Mouse (Mus musculus): ENCODE data around the gene Als2cl. TPM values are rescaled to one million over a fixed set of nuclear protein-coding genes. Genes with fewer than 3 reads are reported as not detected.

Als2cl gene
- polyA plus RNA-seq, 1 experiment from 2014 or later: 2.2 TPM

DNA sequence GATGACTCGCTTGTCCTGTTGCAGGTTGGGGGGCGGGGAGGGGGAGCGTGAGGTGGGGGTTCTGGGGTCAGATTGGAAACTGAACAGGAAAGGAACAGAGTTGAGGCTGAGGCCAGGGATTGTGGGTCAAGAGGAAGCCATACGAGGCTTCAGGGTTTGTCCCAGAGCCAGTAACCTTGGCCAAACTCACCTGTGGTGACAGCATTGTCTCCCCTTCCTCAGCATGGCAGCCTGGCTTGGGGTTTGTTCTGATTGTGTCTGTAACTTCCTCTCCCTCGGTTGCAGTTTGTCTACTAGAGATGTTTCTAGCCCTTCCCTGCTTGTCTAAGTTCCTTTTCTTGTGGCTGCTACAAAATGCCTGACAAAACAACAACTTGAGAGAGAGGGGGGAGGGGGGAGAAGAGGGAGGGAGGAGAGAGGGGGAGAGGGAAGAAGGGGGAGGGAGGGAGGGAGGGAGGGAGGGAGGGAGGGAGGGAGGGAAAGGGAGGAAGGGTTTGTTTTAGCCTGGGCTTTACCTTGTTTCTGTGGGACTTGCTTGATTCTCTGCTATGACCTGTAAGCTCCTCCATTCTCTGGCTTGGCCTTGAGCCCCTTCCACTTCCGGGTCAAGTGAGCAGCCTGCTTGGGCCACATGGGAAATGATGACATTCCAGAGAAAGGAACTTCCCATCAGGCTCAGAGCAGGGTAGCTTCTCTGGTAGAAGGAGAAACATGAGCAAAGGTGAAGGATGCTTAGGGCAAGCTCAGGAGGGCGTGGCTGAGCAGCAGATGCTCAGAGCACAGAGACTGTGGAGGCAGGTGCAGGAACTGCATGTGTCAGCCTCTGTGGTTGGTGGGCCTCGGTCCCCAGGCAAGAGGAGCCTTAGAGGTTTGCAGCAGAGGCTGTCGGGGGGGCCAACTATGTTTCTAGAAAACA lies 8.0 kb downstream of the Als2cl start:
- H3K4me3 ChIP-seq: no peak overlapping the region
- H3K4me1 ChIP-seq (replicated peaks): no peaks in the 10 kb centered on the region
- H3K36me3 ChIP-seq: no peaks in the 10 kb centered on the region
- no peak overlapping the region for H3K4me2 ChIP-seq
- H3K27ac ChIP-seq (replicated peaks): no peak overlapping the region
- WGBS: 65% methylated on average over 9 of the region's 9 CpGs
- no peak for ATAC-seq (ENCODE audit: low FRiP score, low read depth)
- H3K9me3 ChIP-seq: no peaks in the 10 kb centered on the region
- no peaks in the 10 kb centered on the region for H3K27me3 ChIP-seq
- H3K9ac ChIP-seq: no peak overlapping the region

DNA sequence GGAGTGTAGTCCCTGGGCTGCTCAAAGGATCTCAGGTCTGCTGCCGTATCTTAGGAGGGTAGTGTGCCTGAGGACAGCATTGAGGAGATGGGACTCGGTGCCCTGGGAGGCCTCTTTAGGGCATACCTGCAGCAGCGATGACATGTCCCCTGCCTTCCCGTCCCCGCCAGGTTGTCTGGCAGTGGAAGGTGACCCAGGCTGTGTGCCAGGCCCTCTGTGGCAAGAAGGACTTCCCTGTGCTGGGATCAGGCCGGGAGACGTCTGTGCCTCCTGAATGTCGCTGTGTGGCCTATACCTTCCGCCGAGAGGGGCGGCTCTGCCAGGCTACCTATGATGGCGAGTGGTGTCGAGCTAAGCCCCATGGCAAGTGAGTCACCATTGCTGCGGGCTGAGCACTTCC lies 9.3 kb downstream of the Als2cl start:
- H3K9me3 ChIP-seq: no peaks in the 10 kb centered on the region
- no peaks in the 10 kb centered on the region for H3K36me3 ChIP-seq
- no peaks in the 10 kb centered on the region for H3K27me3 ChIP-seq
- H3K4me2 ChIP-seq: no peak overlapping the region
- H3K4me1 ChIP-seq (replicated peaks): no peaks in the 10 kb centered on the region
- no peak overlapping the region for H3K4me3 ChIP-seq
- 89% methylated on average over 14 of the region's 14 CpGs for WGBS
- no peak overlapping the region for H3K27ac ChIP-seq (replicated peaks)
- H3K9ac ChIP-seq: no peak overlapping the region
- ATAC-seq (ENCODE audit: low FRiP score, low read depth): no peak

DNA sequence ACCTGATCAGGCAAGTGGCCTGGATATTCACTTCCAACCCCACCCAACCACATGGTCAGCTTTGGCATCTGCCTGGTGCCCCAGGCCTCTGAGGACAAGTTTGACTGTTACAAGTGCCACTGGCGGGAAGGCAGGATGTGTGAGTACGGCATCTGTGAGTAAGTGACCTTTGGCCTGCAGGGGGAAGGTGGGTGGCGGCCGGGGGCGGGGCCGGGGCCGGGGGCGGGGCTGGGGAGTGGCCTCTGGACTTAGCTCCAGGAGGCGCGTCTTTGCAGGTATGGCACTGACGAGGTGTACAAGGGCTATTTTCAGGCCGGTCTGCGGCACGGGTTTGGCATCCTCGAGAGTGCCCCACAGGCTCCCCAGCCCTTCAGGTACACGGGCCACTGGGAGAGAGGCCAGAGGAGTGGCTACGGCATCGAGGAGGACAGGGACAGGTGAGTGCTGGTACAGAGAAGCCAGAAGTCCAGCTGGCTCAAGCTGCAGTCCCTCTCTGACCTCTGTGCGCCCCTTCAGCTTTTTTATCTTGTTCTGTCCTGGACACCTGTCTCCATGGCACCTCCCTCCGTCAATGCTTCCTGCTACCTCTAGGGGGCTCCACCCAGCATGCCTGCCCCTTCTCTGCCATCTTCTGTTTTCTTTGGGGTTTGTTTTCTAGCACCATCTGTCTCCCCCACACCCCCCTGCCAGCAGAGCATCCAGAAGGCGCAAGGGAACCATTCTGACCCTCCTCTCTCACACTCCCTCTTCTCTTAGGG lies 10.5 kb downstream of the Als2cl start:
- Histone ChIP-seq H3K27me3 (no peaks in the 10 kb centered on the region), H3K4me1 (replicated peaks) (no peaks in the 10 kb centered on the region), H3K9me3 (no peaks in the 10 kb centered on the region), H3K9ac (no peak overlapping the region), H3K27ac (replicated peaks) (no peak overlapping the region), H3K4me3 (no peak overlapping the region), H3K36me3 (no peaks in the 10 kb centered on the region), H3K4me2 (no peak overlapping the region)
- WGBS: 19% methylated on average over 21 of the region's 21 CpGs
- ATAC-seq (ENCODE audit: low FRiP score, low read depth): no peak

DNA sequence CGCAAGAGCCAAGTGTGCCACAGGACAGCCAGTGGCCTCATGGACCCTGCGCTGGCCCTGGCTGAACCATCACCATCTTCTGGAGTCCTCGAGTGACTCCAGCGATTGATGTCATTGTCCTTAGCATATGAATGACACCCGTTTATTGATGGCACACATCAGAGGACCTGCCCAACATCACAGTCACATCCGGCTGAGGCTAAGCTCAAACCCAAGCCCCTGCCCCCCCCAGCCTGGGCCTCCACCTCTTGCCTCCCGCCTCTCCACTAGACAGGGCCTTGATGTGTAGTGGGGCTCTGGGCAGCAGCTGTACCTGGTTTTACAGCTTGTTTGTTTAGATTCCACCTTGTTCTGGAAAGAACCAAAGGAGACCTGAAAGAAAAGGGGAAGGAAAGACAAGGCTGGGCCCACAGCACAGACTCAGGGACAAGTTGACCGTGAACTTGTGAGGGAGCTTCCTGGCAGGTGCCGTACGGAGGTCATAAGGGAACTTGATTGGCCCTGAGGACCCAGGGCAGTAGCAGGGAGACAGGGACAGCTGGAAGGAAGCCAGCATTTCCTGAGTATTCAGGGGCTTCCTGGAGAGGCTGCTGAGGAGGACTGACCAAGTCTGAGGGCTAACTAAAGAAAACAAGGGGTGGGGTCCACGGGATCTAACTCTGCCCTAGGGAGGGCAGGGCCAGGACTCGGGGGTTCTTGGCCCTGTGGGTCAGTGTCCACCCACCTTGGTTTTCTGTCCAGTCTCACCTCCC lies 11.6 kb downstream of the Als2cl start:
- H3K4me3 ChIP-seq: no peak overlapping the region
- H3K9me3 ChIP-seq: no peaks in the 10 kb centered on the region
- H3K27me3 ChIP-seq: no peaks in the 10 kb centered on the region
- WGBS: 88% methylated on average over 12 of the region's 12 CpGs
- no peak for ATAC-seq (ENCODE audit: low FRiP score, low read depth)
- H3K4me1 ChIP-seq (replicated peaks): 0 out of 2 replicates have a peak, but pooled peaks cover 5% of the 10 kb centered on the region
- H3K36me3 ChIP-seq: no peaks in the 10 kb centered on the region
- H3K4me2 ChIP-seq: no peak overlapping the region
- no peak overlapping the region for H3K27ac ChIP-seq (replicated peaks)
- no peak overlapping the region for H3K9ac ChIP-seq

DNA sequence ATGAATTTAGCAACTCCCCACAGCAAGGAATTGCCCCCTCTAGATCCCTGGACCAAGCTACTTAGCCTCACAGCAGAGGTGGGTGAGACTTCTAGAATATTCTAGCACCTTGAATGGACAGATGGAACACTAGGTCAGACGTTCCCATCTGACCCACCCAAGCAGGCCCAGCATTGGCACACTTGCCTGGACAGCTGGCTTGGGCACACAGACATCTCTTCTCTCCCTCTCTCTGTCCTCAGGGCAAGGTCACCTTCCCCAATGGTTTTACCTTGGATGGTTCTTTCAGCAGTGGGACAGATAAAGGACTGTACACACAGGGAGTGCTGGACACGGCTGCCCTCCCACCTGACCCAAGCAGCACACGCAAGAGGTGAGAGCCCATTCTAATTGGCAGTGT lies 12.9 kb downstream of the Als2cl start:
- H3K4me2 ChIP-seq: no peak overlapping the region

DNA sequence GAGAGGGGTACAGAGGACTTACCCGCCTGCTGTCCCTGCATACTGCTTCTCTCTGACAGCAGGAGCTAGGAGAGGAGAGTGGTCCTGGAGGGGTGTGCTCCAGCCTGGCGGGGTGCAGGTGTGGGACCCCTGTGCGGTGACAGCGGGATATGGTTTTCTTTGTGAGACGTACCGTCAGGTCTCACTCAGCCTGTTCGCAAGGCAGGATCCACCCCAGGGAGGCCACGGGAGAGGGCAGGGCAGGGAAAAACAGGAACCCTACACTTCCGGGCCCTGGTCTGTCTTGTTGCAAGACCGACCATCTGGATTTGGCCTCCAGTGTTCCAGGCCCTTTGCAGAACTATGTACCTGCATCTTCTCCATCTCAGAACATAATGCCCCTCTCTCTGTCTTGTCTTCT lies 13.8 kb downstream of the Als2cl start:
- H3K4me1 ChIP-seq (replicated peaks): 0 out of 2 replicates have a peak, but pooled peaks cover 8% of the 10 kb centered on the region
- no peak for ATAC-seq (ENCODE audit: low FRiP score, low read depth)
- no peaks in the 10 kb centered on the region for H3K27me3 ChIP-seq
- no peaks in the 10 kb centered on the region for H3K9me3 ChIP-seq
- no peak overlapping the region for H3K4me2 ChIP-seq
- no peak overlapping the region for H3K27ac ChIP-seq (replicated peaks)
- WGBS: 66% methylated on average over 10 of the region's 10 CpGs
- no peak overlapping the region for H3K4me3 ChIP-seq
- H3K9ac ChIP-seq: no peak overlapping the region
- H3K36me3 ChIP-seq: no peaks in the 10 kb centered on the region

More for the DNA sequence above, 12.9 kb downstream of the Als2cl start:
- Histone ChIP-seq H3K9ac (no peak overlapping the region), H3K4me1 (replicated peaks) (0 out of 2 replicates have a peak, but pooled peaks cover 8% of the 10 kb centered on the region), H3K27me3 (no peaks in the 10 kb centered on the region), H3K4me3 (no peak overlapping the region), H3K27ac (replicated peaks) (no peak overlapping the region), H3K36me3 (no peaks in the 10 kb centered on the region), H3K9me3 (no peaks in the 10 kb centered on the region)
- WGBS: 87% methylated on average over 3 of the region's 3 CpGs
- ATAC-seq (ENCODE audit: low FRiP score, low read depth): no peak

DNA sequence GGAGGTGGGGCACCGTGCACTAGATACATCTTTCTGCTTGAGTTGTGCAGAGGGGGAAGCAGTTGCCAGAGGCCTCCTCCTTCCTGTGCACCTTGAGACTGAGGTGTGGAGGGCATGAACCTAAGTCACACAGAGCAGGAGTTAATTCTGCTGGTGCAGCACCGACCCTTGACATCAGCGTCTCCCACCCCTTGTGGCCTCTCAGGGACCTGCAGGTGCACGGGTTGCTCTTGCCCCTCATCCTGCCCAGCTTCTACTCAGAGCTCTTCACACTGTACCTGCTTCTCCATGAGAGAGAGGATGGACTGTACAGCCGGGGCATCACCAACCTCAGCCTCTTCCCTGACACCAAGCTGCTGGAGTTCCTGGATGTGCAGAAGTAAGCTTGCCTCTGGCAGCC lies 15.8 kb downstream of the Als2cl start:
- no peak overlapping the region for H3K9ac ChIP-seq
- no peak overlapping the region for H3K27ac ChIP-seq (replicated peaks)
- WGBS: 63% methylated on average over 5 of the region's 5 CpGs
- no peak overlapping the region for H3K4me2 ChIP-seq
- 0 out of 2 replicates have a peak, but pooled peaks cover 8% of the 10 kb centered on the region for H3K4me1 ChIP-seq (replicated peaks)
- H3K27me3 ChIP-seq: no peaks in the 10 kb centered on the region
- no peaks in the 10 kb centered on the region for H3K9me3 ChIP-seq
- H3K36me3 ChIP-seq: no peaks in the 10 kb centered on the region
- no peak for ATAC-seq (ENCODE audit: low FRiP score, low read depth)
- H3K4me3 ChIP-seq: no peak overlapping the region

DNA sequence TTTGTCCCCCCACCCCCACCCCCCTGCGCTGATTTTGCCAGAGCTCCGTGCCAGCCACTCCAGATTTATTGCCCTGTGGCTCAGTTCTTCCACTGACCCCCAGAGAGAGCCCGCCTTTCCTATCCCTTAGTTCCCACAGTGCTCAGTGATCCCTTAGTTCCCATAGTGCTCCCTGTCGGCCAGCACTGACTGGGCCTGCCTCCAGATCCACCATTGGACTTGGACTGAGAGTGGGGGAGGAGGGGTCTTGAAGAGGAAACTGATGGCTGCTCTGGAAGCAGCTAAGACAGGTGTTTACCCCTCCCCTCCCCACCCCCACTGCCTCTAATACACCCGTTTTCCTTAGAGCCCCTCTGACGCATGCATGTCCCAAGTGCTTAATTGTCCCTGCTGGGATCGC lies 16.3 kb downstream of the Als2cl start:
- no peaks in the 10 kb centered on the region for H3K36me3 ChIP-seq
- no peaks in the 10 kb centered on the region for H3K9me3 ChIP-seq
- H3K4me3 ChIP-seq: no peak overlapping the region
- H3K27me3 ChIP-seq: no peaks in the 10 kb centered on the region
- H3K27ac ChIP-seq (replicated peaks): no peak overlapping the region
- 19% methylated on average over 7 of the region's 7 CpGs for WGBS
- 0 out of 2 replicates have a peak overlapping the region, but pooled peaks have one; percentile 9 for H3K4me2 ChIP-seq
- H3K4me1 ChIP-seq (replicated peaks): 0 out of 2 replicates have a peak, but pooled peaks cover 8% of the 10 kb centered on the region
- H3K9ac ChIP-seq: no peak overlapping the region
- ATAC-seq (ENCODE audit: low FRiP score, low read depth): no peak

DNA sequence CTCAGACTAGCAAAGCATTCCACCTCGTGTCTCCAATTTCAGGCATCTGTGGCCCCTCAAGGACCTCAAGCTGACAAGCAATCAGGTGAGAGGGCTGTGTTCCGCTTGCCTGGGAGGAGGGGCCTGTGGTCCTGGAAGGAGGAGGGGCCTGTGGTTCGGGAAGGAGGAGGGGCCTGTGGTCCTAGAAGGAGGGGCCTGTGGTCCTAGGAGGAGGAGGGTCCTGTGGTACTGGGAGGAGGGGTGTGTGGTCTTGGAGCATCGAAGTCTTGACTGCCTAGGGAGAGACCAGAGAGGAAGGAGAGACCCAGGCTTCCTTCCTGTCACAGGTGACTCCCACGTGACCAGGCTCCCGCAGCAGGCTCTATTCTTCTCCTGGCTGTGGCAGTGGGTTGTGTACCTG lies 16.9 kb downstream of the Als2cl start:
- no peak overlapping the region for H3K27ac ChIP-seq (replicated peaks)
- H3K4me1 ChIP-seq (replicated peaks): 0 out of 2 replicates have a peak, but pooled peaks cover 8% of the 10 kb centered on the region
- 13% methylated on average over 6 of the region's 6 CpGs for WGBS
- no peak overlapping the region for H3K9ac ChIP-seq
- H3K4me2 ChIP-seq: 0 out of 2 replicates have a peak overlapping the region, but pooled peaks have one; percentile 9
- ATAC-seq (ENCODE audit: low FRiP score, low read depth): 0 out of 2 replicates have a peak, but pooled peaks have one; percentile 51
- no peaks in the 10 kb centered on the region for H3K9me3 ChIP-seq
- H3K36me3 ChIP-seq: no peaks in the 10 kb centered on the region
- no peak overlapping the region for H3K4me3 ChIP-seq
- H3K27me3 ChIP-seq: no peaks in the 10 kb centered on the region

DNA sequence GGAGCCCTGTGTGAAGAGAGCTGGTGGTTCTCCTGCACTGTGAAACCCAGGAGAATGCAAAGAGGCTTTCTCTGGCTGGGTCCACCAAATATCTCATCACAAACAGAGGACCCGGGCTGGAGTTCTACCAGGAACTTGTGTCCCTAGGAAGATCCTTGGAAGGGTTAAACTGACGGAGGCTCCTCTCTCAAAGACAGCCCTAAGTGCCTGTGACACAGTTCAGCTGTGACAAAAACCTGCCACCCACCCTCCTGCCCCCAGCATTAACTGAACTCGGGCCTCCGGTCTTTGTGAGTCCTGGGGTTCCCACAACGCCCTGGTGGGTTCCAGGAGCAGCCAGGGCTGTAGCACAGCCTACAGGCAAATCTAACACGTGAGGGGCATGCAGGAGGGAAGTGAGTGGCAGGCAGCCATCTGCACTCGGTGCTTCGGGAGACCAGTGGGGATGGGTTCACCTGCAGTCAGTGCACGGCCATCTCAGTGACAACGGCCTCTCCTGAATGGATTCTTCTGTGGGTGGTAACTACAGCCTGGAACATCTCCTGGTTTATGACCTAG lies 19.9 kb downstream of the Als2cl start:
- Histone ChIP-seq H3K9me3 (no peaks in the 10 kb centered on the region), H3K4me2 (no peak overlapping the region), H3K27me3 (no peaks in the 10 kb centered on the region), H3K27ac (replicated peaks) (no peak overlapping the region), H3K9ac (no peak overlapping the region), H3K36me3 (no peaks in the 10 kb centered on the region), H3K4me3 (no peak overlapping the region), H3K4me1 (replicated peaks) (0 out of 2 replicates have a peak, but pooled peaks cover 8% of the 10 kb centered on the region)
- ATAC-seq (ENCODE audit: low FRiP score, low read depth): no peak
- WGBS: 60% methylated on average over 10 of the region's 10 CpGs

DNA sequence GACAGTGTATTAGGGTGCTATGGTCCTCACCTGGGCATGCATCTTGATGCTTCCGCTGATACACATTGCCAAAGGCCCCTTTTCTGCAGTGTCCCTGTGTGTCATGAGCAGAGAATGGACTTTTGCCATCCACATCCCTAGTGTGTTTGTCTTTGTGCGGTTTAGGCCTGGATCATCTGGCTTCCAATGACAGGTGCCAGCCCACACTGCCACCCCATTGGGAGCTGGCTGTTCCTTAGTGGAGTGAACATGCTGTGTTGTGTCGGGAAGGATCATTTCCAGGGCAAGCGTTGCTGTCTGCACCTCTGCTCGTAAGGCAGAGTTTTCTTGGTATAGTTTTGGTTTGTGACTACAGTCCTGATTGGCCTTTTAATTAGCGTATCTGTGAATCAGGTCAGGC lies 21.5 kb downstream of the Als2cl start:
- H3K27ac ChIP-seq (replicated peaks): no peak overlapping the region
- no peaks in the 10 kb centered on the region for H3K27me3 ChIP-seq
- 0 out of 2 replicates have a peak, but pooled peaks cover 3% of the 10 kb centered on the region for H3K4me1 ChIP-seq (replicated peaks)
- H3K4me3 ChIP-seq: no peak overlapping the region
- ATAC-seq (ENCODE audit: low FRiP score, low read depth): no peak
- no peak overlapping the region for H3K4me2 ChIP-seq
- no peaks in the 10 kb centered on the region for H3K9me3 ChIP-seq
- 75% methylated on average over 6 of the region's 6 CpGs for WGBS
- H3K36me3 ChIP-seq: no peaks in the 10 kb centered on the region
- H3K9ac ChIP-seq: no peak overlapping the region

All from hindbrain, embryonic 15.5 days (tissue).